Mouse (Mus musculus) thymus, postnatal 14 days (tissue): ENCODE results near the gene Rtn4rl1.

Experiments used
- DNase-seq: peaks from one replicate; pipeline ENCODE4 v3.0.0; 2021

The Rtn4rl1 gene

DNA sequence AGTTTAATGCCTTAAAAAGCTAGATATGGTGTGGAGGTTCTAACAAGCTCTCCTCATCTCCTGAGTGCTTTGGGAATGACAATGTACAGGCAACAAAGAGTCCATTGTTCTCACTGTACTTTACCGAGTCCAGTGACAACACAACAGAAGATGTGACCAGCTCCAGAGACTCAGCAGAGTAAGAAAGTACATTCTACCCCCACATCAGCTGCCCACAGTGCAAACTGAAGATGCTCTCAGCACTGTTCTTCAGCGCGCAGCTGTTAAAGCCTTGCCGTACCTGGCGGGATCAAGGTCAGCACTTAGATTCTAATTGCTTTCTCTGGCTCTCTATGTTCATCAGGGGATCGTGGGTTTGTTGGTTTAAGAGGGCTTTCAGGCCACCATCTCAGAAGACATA, 118.2 kb downstream of the Rtn4rl1 start:
- no peak for DNase-seq

- DNase-seq: no peak
These were observed 120.3 kb downstream of the Rtn4rl1 start for GRCm38 (mm10) chr11:75313834-75314233.
